Mouse (Mus musculus) spleen, adult 2 months (tissue): ENCODE data around the gene Msrb3.

Source experiments
- CTCF ChIP-seq: fragments of 200-500 bp; IDR thresholded peaks from 2 replicates; pipeline ENCODE4 v1.5.1; 2011; ENCODE audit warnings: mild to moderate bottlenecking, inconsistent platforms; ENCODE audit not compliant: insufficient read depth, insufficient read length, insufficient replicate concordance; ENCODE audit errors: extremely low read depth
- POLR2A ChIP-seq: fragments of 200-500 bp; IDR thresholded peaks from 2 replicates; pipeline ENCODE4 v1.6.1; 2011; ENCODE audit warnings: low read depth, low read length, inconsistent platforms

GRCm38 (mm10) chr10:120920604-120921003 is 21.7 kb upstream of the Msrb3 start:
- TF ChIP-seq CTCF (no peak), POLR2A (no peak)
